Mouse (Mus musculus) ES-E14 (cell line): ENCODE measurements around the gene Pitpnm2.

Source experiments
- HCFC1 ChIP-seq: IDR thresholded peaks from 2 replicates; pipeline ENCODE4 v1.6.1; 2012; ENCODE audit warnings: low read length, inconsistent platforms, borderline replicate concordance; ENCODE audit not compliant: insufficient read depth
- MAFK ChIP-seq: IDR thresholded peaks from 2 replicates; pipeline ENCODE4 v1.6.1; 2014; ENCODE audit warnings: mild to moderate bottlenecking, low read depth, low read length, inconsistent platforms; ENCODE audit not compliant: insufficient read depth
- ZC3H11A ChIP-seq: IDR thresholded peaks from 2 replicates; pipeline ENCODE4 v1.6.1; 2012; ENCODE audit warnings: low read depth, mild to moderate bottlenecking, inconsistent platforms, low read length, borderline replicate concordance
- ZNF384 ChIP-seq: IDR thresholded peaks from 2 replicates; pipeline ENCODE4 v1.6.1; 2012; ENCODE audit warnings: low read depth, low read length, inconsistent platforms

- TF ChIP-seq ZNF384 (no peak), ZC3H11A (no peak), HCFC1 (no peak), MAFK (no peak)
Measured at GRCm38 (mm10) chr5:124269661-124270060, 20.1 kb upstream of the Pitpnm2 start.
